Mouse (Mus musculus): ENCODE measurements at regions not wholly inside any gene's neighbourhood (a gene's known extent, or its start where the extent isn't known, plus 50 kb on each side); places are given as distances from the start of the nearest gene placed in this dataset.

GRCm38 (mm10) chr2:72541246-72541645 lies 65.3 kb downstream of the Cdca7 start:
- no peak for DNase-seq (ENCODE audit: low spot score in 2 of 2)

GRCm38 (mm10) chr2:72545453-72545852 lies 69.5 kb downstream of the Cdca7 start:
- DNase-seq (ENCODE audit: low spot score in 2 of 2) = no peak

GRCm38 (mm10) chr2:72546476-72546875 lies 70.5 kb downstream of the Cdca7 start:
- DNase-seq (ENCODE audit: low spot score in 2 of 2) = no peak

- DNase-seq (ENCODE audit: low spot score in 2 of 2) = no peak
Measured at GRCm38 (mm10) chr2:72546963-72547362, 71.0 kb downstream of the Cdca7 start.

- no peak for DNase-seq (ENCODE audit: low spot score in 2 of 2)
Measured at GRCm38 (mm10) chr2:72551268-72551667, 75.3 kb downstream of the Cdca7 start.

GRCm38 (mm10) chr2:72554603-72555002 lies 78.6 kb downstream of the Cdca7 start:
- no peak for DNase-seq (ENCODE audit: low spot score in 2 of 2)

GRCm38 (mm10) chr2:72555116-72555515 lies 79.2 kb downstream of the Cdca7 start:
- no peak for DNase-seq (ENCODE audit: low spot score in 2 of 2)

- DNase-seq (ENCODE audit: low spot score in 2 of 2) = no peak
Measured at GRCm38 (mm10) chr2:72555556-72555955, 79.6 kb downstream of the Cdca7 start.

GRCm38 (mm10) chr2:72556064-72556821 lies 80.3 kb downstream of the Cdca7 start:
- no peak for DNase-seq (ENCODE audit: low spot score in 2 of 2)

GRCm38 (mm10) chr2:72557161-72557560 lies 81.2 kb downstream of the Cdca7 start:
- no peak for DNase-seq (ENCODE audit: low spot score in 2 of 2)

GRCm38 (mm10) chr2:72557565-72558260 lies 81.8 kb downstream of the Cdca7 start:
- DNase-seq (ENCODE audit: low spot score in 2 of 2) = no peak

- DNase-seq (ENCODE audit: low spot score in 2 of 2) = no peak
Measured at GRCm38 (mm10) chr2:72561383-72561782, 85.4 kb downstream of the Cdca7 start.

GRCm38 (mm10) chr2:72578322-72578721 lies 102.4 kb downstream of the Cdca7 start:
- no peak for DNase-seq (ENCODE audit: low spot score in 2 of 2)

- no peak for DNase-seq (ENCODE audit: low spot score in 2 of 2)
Measured at GRCm38 (mm10) chr2:72581136-72581535, 105.2 kb downstream of the Cdca7 start.

- no peak for DNase-seq (ENCODE audit: low spot score in 2 of 2)
Measured at GRCm38 (mm10) chr2:72588814-72589213, 112.9 kb downstream of the Cdca7 start.

- DNase-seq (ENCODE audit: low spot score in 2 of 2) = no peak
Measured at GRCm38 (mm10) chr2:72592011-72592410, 116.1 kb downstream of the Cdca7 start.

- DNase-seq (ENCODE audit: low spot score in 2 of 2) = no peak
Measured at GRCm38 (mm10) chr2:72596994-72597925, 121.3 kb downstream of the Cdca7 start.

- no peak for DNase-seq (ENCODE audit: low spot score in 2 of 2)
Measured at GRCm38 (mm10) chr2:72597941-72598340, 122.0 kb downstream of the Cdca7 start.

- DNase-seq (ENCODE audit: low spot score in 2 of 2) = no peak
Measured at GRCm38 (mm10) chr2:72600723-72601122, 124.8 kb downstream of the Cdca7 start.

- DNase-seq (ENCODE audit: low spot score in 2 of 2) = no peak
Measured at GRCm38 (mm10) chr2:72602152-72602551, 126.2 kb downstream of the Cdca7 start.

GRCm38 (mm10) chr2:72612221-72612620 lies 136.3 kb downstream of the Cdca7 start:
- DNase-seq (ENCODE audit: low spot score in 2 of 2) = no peak

- no peak for DNase-seq (ENCODE audit: low spot score in 2 of 2)
Measured at GRCm38 (mm10) chr2:72614256-72614655, 138.3 kb downstream of the Cdca7 start.
